In genomic region chr17:25230014-25230655, GRCm38 (mm10) we compare ENCODE assay signal across 11 mouse cellular contexts. TPM values are rescaled to one million over a fixed set of nuclear protein-coding genes. Genes with fewer than 3 reads are reported as not detected.
DNase-seq lines count a peak whose midpoint lies in the region; ATAC-seq and TF ChIP-seq lines count a peak whose summit lies in the region.
"Not testable (repeated sequence)": the region's sequence is repeated elsewhere in the genome, so short reads cannot be mapped to it uniquely, and the experiment has no call there.
"Had no signal": no experiment of that assay in that cellular context is flagged by ENCODE, and none has a peak within 500 bp of the region (broad histone marks: within the 10 kb centered on the region; RNA-seq: fewer than 3 reads in every experiment).

No protein-coding gene starts in this region.

- peak; percentile 78; the same call in 1 of the 2 replicates for ATAC-seq in cerebellum, adult (ENCODE audit: insufficient number of reproducible peaks, low FRiP score, low TSS enrichment)
- ATAC-seq in forebrain, embryonic 15.5 days (replicated peaks): 0 out of 2 replicates have a peak, but pooled peaks have one; percentile 30
- peak; percentile 43 to 54; a peak in 1 of 4 replicates for ATAC-seq in hematopoietic stem cell, adult 5-6 weeks (replicated peaks in 1 of 2; ENCODE audit: insufficient read depth in 1 of 2, low FRiP score in 2 of 2, low TSS enrichment in 1 of 2, low read depth in 1 of 2, poor library complexity in 2 of 2, severe bottlenecking in 2 of 2)
- peak; percentile 66 for ATAC-seq in hindbrain, postnatal 0 days
- peak; percentile 73 for ATAC-seq in kidney, postnatal 0 days (replicated peaks; ENCODE audit: low FRiP score, low read depth)
- 0 out of 2 replicates have a peak, but pooled peaks have one; percentile 47 for ATAC-seq in lung, embryonic 14.5 days (ENCODE audit: insufficient read depth)
- ATAC-seq in midbrain, embryonic 16.5 days: peak; percentile 43; the same call in 1 of the 2 replicates

- H3K27ac ChIP-seq in forebrain, embryonic 15.5 days (replicated peaks); hindbrain, postnatal 0 days; kidney, postnatal 0 days; lung, embryonic 14.5 days (ENCODE audit: low read depth); midbrain, embryonic 16.5 days (ENCODE audit: low read length): not testable (repeated sequence)
- H3K27ac ChIP-seq in kidney, adult 2 months (ENCODE audit: insufficient read depth, low read depth, low read length): peak overlapping the region; percentile 71

- peaks cover 21% of the 10 kb centered on the region for H3K36me3 ChIP-seq in forebrain, embryonic 15.5 days
- peaks cover 25% of the 10 kb centered on the region; the same call in 1 of the 2 replicates for H3K36me3 ChIP-seq in hindbrain, postnatal 0 days (ENCODE audit: insufficient read depth, low read length)
- H3K36me3 ChIP-seq in kidney, adult 2 months (ENCODE audit: control insufficient read depth, insufficient read depth, low read length): not testable (repeated sequence)
- H3K36me3 ChIP-seq in kidney, postnatal 0 days (ENCODE audit: insufficient read depth, low read length): peaks cover 24% of the 10 kb centered on the region; the same call in 1 of the 2 replicates
- peaks cover 35% of the 10 kb centered on the region for H3K36me3 ChIP-seq in lung, embryonic 14.5 days (ENCODE audit: insufficient read depth)
- peaks cover 17% of the 10 kb centered on the region for H3K36me3 ChIP-seq in midbrain, embryonic 16.5 days (ENCODE audit: control insufficient read depth, insufficient read depth, low read length)

- not testable (repeated sequence) for DNase-seq in hindbrain, postnatal 0 days (ENCODE audit: low spot score); kidney, postnatal 0 days (ENCODE audit: low spot score); lung, embryonic 14.5 days
- DNase-seq in kidney, adult 2 months: peak; percentile 65

- TF ChIP-seq CTCF in hindbrain, postnatal 0 days (IDR thresholded peaks at IDR 0.05; ENCODE audit: low read depth); kidney, adult 2 months (conservative IDR thresholded peaks at IDR 0.05; ENCODE audit: insufficient read depth, insufficient read length, low read depth, low read length); kidney, postnatal 0 days (IDR thresholded peaks at IDR 0.05; ENCODE audit: low read depth); lung, embryonic 14.5 days (IDR thresholded peaks at IDR 0.05; ENCODE audit: low read depth): not testable (repeated sequence)

- H3K27me3 ChIP-seq in forebrain, embryonic 15.5 days; hindbrain, postnatal 0 days (ENCODE audit: insufficient read depth, low read length); kidney, adult 2 months (replicated peaks; ENCODE audit: control insufficient read depth, insufficient read depth, low read length); kidney, postnatal 0 days (ENCODE audit: insufficient read depth, low read length); lung, embryonic 14.5 days (ENCODE audit: insufficient read depth, low read length); midbrain, embryonic 16.5 days (ENCODE audit: control insufficient read depth, insufficient read depth, low read depth, low read length): not testable (repeated sequence)

- H3K9me3 ChIP-seq in forebrain, embryonic 15.5 days; hindbrain, postnatal 0 days (ENCODE audit: low read length); kidney, postnatal 0 days (replicated peaks; ENCODE audit: low read length); lung, embryonic 14.5 days (ENCODE audit: low read depth, low read length); midbrain, embryonic 16.5 days (replicated peaks; ENCODE audit: control insufficient read depth, low read length, poor library complexity, severe bottlenecking): not testable (repeated sequence)

- not testable (repeated sequence) for H3K4me3 ChIP-seq in forebrain, embryonic 15.5 days; hindbrain, postnatal 0 days (ENCODE audit: low read length); kidney, postnatal 0 days (replicated peaks; ENCODE audit: low read depth, low read length); lung, embryonic 14.5 days (ENCODE audit: low read depth, low read length); midbrain, embryonic 16.5 days (ENCODE audit: low read depth, low read length)
- peak overlapping the region; percentile 56; the same call in 1 of the 2 replicates for H3K4me3 ChIP-seq in kidney, adult 2 months (ENCODE audit: insufficient read depth, low read depth, low read length)

- not testable (repeated sequence) for TF ChIP-seq POLR2A in kidney, adult 2 months (IDR thresholded peaks at IDR 0.05; ENCODE audit: low read depth, low read length)

- WGBS in forebrain, embryonic 15.5 days: 77% methylated on average over 17 of the region's 17 CpGs
- 74% methylated on average over 14 of the region's 17 CpGs for WGBS in hindbrain, postnatal 0 days
- WGBS in kidney, adult 2 months: 46% methylated on average over 17 of the region's 17 CpGs
- 72% methylated on average over 12 of the region's 17 CpGs for WGBS in kidney, postnatal 0 days
- whole genome bisulfite sequencing in lung, embryonic 14.5 days: 62% methylated on average over 13 of the region's 17 CpGs
- WGBS in midbrain, embryonic 16.5 days: 79% methylated on average over 12 of the region's 17 CpGs

- H3K4me2 ChIP-seq in forebrain, embryonic 15.5 days (replicated peaks); hindbrain, postnatal 0 days (ENCODE audit: low read depth, low read length); kidney, postnatal 0 days (ENCODE audit: low read length); lung, embryonic 14.5 days; midbrain, embryonic 16.5 days (ENCODE audit: low read length): not testable (repeated sequence)

- H3K9ac ChIP-seq in forebrain, embryonic 15.5 days (replicated peaks); hindbrain, postnatal 0 days (replicated peaks; ENCODE audit: low read length); kidney, postnatal 0 days (ENCODE audit: low read depth, low read length); lung, embryonic 14.5 days; midbrain, embryonic 16.5 days (ENCODE audit: low read depth, low read length): not testable (repeated sequence)

- not testable (repeated sequence) for H3K4me1 ChIP-seq in forebrain, embryonic 15.5 days; hindbrain, postnatal 0 days (ENCODE audit: insufficient read depth, low read length); kidney, postnatal 0 days (replicated peaks; ENCODE audit: insufficient read depth, low read length); lung, embryonic 14.5 days (ENCODE audit: insufficient read depth); midbrain, embryonic 16.5 days (ENCODE audit: control insufficient read depth, insufficient read depth, low read length)
- H3K4me1 ChIP-seq in kidney, adult 2 months (ENCODE audit: control insufficient read depth, insufficient read depth, low read length): peaks cover 15% of the 10 kb centered on the region

RNA-seq across cellular contexts. Expression of gene Gnptg, which starts 9.8 kb away (rescaled TPM):
- polyA plus RNA-seq in forebrain, embryonic 15.5 days (2015; fragmentation: Nextera tagmentation; extraction: Ambion mirVana): 85.5 and 85.7 TPM in 2 replicates
- 16.6 and 21.9 TPM in 2 replicates for total RNA-seq in hematopoietic stem cell, adult 5-6 weeks (2017)
- total RNA-seq in hindbrain, postnatal 0 days (2014; rRNA removed): 87.5 and 89.2 TPM in 2 replicates
- 128 and 129 TPM in 2 replicates for polyA plus RNA-seq in hindbrain, postnatal 0 days (2015; fragmentation: Nextera tagmentation; extraction: Ambion mirVana)
- 121 and 123 TPM in 2 replicates for polyA plus RNA-seq in kidney, adult 2 months (2012; rRNA removed)
- 68.8 and 71.2 TPM in 2 replicates for polyA plus RNA-seq in kidney, postnatal 0 days (2015; fragmentation: Nextera tagmentation; extraction: Ambion mirVana)
- 36.2 and 38.3 TPM in 2 replicates for polyA plus RNA-seq in lung, embryonic 14.5 days (2014; fragmentation: Nextera tagmentation; extraction: Ambion mirVana)
- 99.8 and 114 TPM in 2 replicates for polyA plus RNA-seq in midbrain, embryonic 16.5 days (2015; fragmentation: Nextera tagmentation; extraction: Ambion mirVana)

RNA-seq across cellular contexts. Expression of gene Tsr3, which starts 9.8 kb away (rescaled TPM):
- 66.2 and 69.2 TPM in 2 replicates for polyA plus RNA-seq in forebrain, embryonic 15.5 days (2015; fragmentation: Nextera tagmentation; extraction: Ambion mirVana)
- total RNA-seq in hematopoietic stem cell, adult 5-6 weeks (2017): 29.1 and 29.9 TPM in 2 replicates
- total RNA-seq in hindbrain, postnatal 0 days (2014; rRNA removed): 42.6 and 43.5 TPM in 2 replicates
- 65.3 and 70.7 TPM in 2 replicates for polyA plus RNA-seq in hindbrain, postnatal 0 days (2015; fragmentation: Nextera tagmentation; extraction: Ambion mirVana)
- 20.0 and 21.6 TPM in 2 replicates for polyA plus RNA-seq in kidney, adult 2 months (2012; rRNA removed)
- 50.1 and 52.3 TPM in 2 replicates for polyA plus RNA-seq in kidney, postnatal 0 days (2015; fragmentation: Nextera tagmentation; extraction: Ambion mirVana)
- 46.4 and 46.8 TPM in 2 replicates for polyA plus RNA-seq in lung, embryonic 14.5 days (2014; fragmentation: Nextera tagmentation; extraction: Ambion mirVana)
- 57.4 and 61.2 TPM in 2 replicates for polyA plus RNA-seq in midbrain, embryonic 16.5 days (2015; fragmentation: Nextera tagmentation; extraction: Ambion mirVana)

RNA-seq across cellular contexts. Expression of gene Baiap3, which starts 26.0 kb away (rescaled TPM):
- polyA plus RNA-seq in forebrain, embryonic 15.5 days (2015; fragmentation: Nextera tagmentation; extraction: Ambion mirVana): 7.2 and 10.1 TPM in 2 replicates
- 1.3 and 1.8 TPM in 2 replicates for total RNA-seq in hematopoietic stem cell, adult 5-6 weeks (2017)
- total RNA-seq in hindbrain, postnatal 0 days (2014; rRNA removed): 64.0 and 79.3 TPM in 2 replicates
- polyA plus RNA-seq in hindbrain, postnatal 0 days (2015; fragmentation: Nextera tagmentation; extraction: Ambion mirVana): 27.3 and 27.8 TPM in 2 replicates
- polyA plus RNA-seq in kidney, adult 2 months (2012; rRNA removed): 5.6 and 6.9 TPM in 2 replicates
- 1.0 and 1.5 TPM in 2 replicates for polyA plus RNA-seq in kidney, postnatal 0 days (2015; fragmentation: Nextera tagmentation; extraction: Ambion mirVana)
- polyA plus RNA-seq in lung, embryonic 14.5 days (2014; fragmentation: Nextera tagmentation; extraction: Ambion mirVana): 0.46 and 0.93 TPM in 2 replicates
- 30.2 and 38.1 TPM in 2 replicates for polyA plus RNA-seq in midbrain, embryonic 16.5 days (2015; fragmentation: Nextera tagmentation; extraction: Ambion mirVana)
- total RNA-seq: gastrocnemius, postnatal 25 days had no signal
- polyA plus RNA-seq: erythroblast, embryonic 14.5 days; G1E had no signal

RNA-seq across cellular contexts. Expression of gene Unkl, which starts 41.9 kb away (rescaled TPM):
- 10.6 and 14.2 TPM in 2 replicates for polyA plus RNA-seq in forebrain, embryonic 15.5 days (2015; fragmentation: Nextera tagmentation; extraction: Ambion mirVana)
- total RNA-seq in hematopoietic stem cell, adult 5-6 weeks (2017): 11.6 and 14.4 TPM in 2 replicates
- 39.6 and 43.3 TPM in 2 replicates for total RNA-seq in hindbrain, postnatal 0 days (2014; rRNA removed)
- 14.1 and 15.1 TPM in 2 replicates for polyA plus RNA-seq in hindbrain, postnatal 0 days (2015; fragmentation: Nextera tagmentation; extraction: Ambion mirVana)
- polyA plus RNA-seq in kidney, adult 2 months (2012; rRNA removed): 38.3 and 44.1 TPM in 2 replicates
- polyA plus RNA-seq in kidney, postnatal 0 days (2015; fragmentation: Nextera tagmentation; extraction: Ambion mirVana): 7.0 and 7.5 TPM in 2 replicates
- polyA plus RNA-seq in lung, embryonic 14.5 days (2014; fragmentation: Nextera tagmentation; extraction: Ambion mirVana): 5.8 TPM in 2 replicates
- 18.3 and 19.2 TPM in 2 replicates for polyA plus RNA-seq in midbrain, embryonic 16.5 days (2015; fragmentation: Nextera tagmentation; extraction: Ambion mirVana)

RNA-seq across cellular contexts. Expression of gene Ube2i, which starts 44.3 kb away (rescaled TPM):
- polyA plus RNA-seq in forebrain, embryonic 15.5 days (2015; fragmentation: Nextera tagmentation; extraction: Ambion mirVana): 680 and 683 TPM in 2 replicates
- 371 and 385 TPM in 2 replicates for total RNA-seq in hematopoietic stem cell, adult 5-6 weeks (2017)
- total RNA-seq in hindbrain, postnatal 0 days (2014; rRNA removed): 340 and 377 TPM in 2 replicates
- polyA plus RNA-seq in hindbrain, postnatal 0 days (2015; fragmentation: Nextera tagmentation; extraction: Ambion mirVana): 372 and 390 TPM in 2 replicates
- 110 and 128 TPM in 2 replicates for polyA plus RNA-seq in kidney, adult 2 months (2012; rRNA removed)
- polyA plus RNA-seq in kidney, postnatal 0 days (2015; fragmentation: Nextera tagmentation; extraction: Ambion mirVana): 501 and 544 TPM in 2 replicates
- 756 and 759 TPM in 2 replicates for polyA plus RNA-seq in lung, embryonic 14.5 days (2014; fragmentation: Nextera tagmentation; extraction: Ambion mirVana)
- 489 and 542 TPM in 2 replicates for polyA plus RNA-seq in midbrain, embryonic 16.5 days (2015; fragmentation: Nextera tagmentation; extraction: Ambion mirVana)
